In the genomic region with DNA sequence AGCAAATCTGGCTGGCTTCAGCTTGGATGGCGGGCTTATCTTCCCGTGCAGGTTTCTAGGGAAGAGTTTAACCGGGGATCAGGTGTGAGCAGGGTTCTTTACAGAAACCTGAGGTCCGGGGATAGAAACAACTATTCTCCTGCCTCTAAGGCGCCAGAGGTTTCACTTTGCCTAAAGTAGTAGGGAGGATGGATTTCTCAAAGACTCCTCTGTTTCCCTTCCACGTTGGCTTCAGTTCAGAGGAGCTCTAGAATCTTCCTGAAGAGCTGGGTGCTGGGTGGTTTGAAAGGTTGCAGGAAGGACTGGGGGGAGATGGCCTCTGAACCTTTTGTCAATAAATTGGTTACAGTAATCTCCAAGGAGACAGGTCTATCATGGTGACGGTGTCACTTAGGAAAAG, we compare ENCODE assay signal across 8 mouse cellular contexts. TPM values are rescaled to one million over a fixed set of nuclear protein-coding genes. Genes with fewer than 3 reads are reported as not detected.
A peak's percentile ranks its signal among the peaks of the same experiment; 100 is the strongest.
DNase-seq lines count a peak whose midpoint lies in the region; ATAC-seq and TF ChIP-seq lines count a peak whose summit lies in the region.

No protein-coding gene starts in this region.

- peak overlapping the region; percentile 97 for H3K4me3 ChIP-seq in gastrocnemius, adult 2 months
- H3K4me3 ChIP-seq in neural tube, embryonic 11.5 days (ENCODE audit: low read depth, low read length): peak overlapping the region; percentile 88
- no peak overlapping the region for H3K4me3 ChIP-seq in liver, embryonic 14.5 days (ENCODE audit: insufficient read depth in 1 of 2, low read depth in 2 of 2, low read length in 2 of 2)

- TF ChIP-seq EP300 in liver, embryonic 14.5 days (IDR thresholded peaks at IDR 0.05; ENCODE audit: low read depth): no peak

- no peak overlapping the region; the same call in 1 of the 2 replicates for H3K9ac ChIP-seq in neural tube, embryonic 11.5 days (ENCODE audit: low read length)
- H3K9ac ChIP-seq in liver, embryonic 14.5 days (replicated peaks): no peak overlapping the region

- intact Hi-C loops in gastrocnemius, adult 2 months (cut with DNase I): loop anchor here (5.0 kb wide), 1 partner anchor 42 kb away; no protein-coding TSS in a partner anchor

- no peak for ATAC-seq in neural tube, embryonic 11.5 days (ENCODE audit: insufficient read depth, low FRiP score, low TSS enrichment)
- ATAC-seq in liver, embryonic 14.5 days (ENCODE audit: insufficient read depth): no peak
- no peak for ATAC-seq in granulocyte monocyte progenitor cell, adult 5-6 weeks (replicated peaks; ENCODE audit: poor library complexity, severe bottlenecking)

- H3K36me3 ChIP-seq in neural tube, embryonic 11.5 days (ENCODE audit: control insufficient read depth, insufficient read depth, low read length): no peaks in the 10 kb centered on the region
- no peaks in the 10 kb centered on the region for H3K36me3 ChIP-seq in liver, embryonic 14.5 days (replicated peaks; ENCODE audit: control insufficient read depth, insufficient read depth, low read depth)

- peaks cover 14% of the 10 kb centered on the region for H3K4me1 ChIP-seq in neural tube, embryonic 11.5 days (ENCODE audit: control insufficient read depth, insufficient read depth, low read length)
- H3K4me1 ChIP-seq in liver, embryonic 14.5 days (replicated peaks; ENCODE audit: control insufficient read depth in 2 of 2, insufficient read depth in 2 of 2, low read length in 1 of 2): peaks cover 0 to 7% of the 10 kb centered on the region in 2 experiments; a peak in 1 of 4 replicates

- peak overlapping the region; percentile 97 for H3K27ac ChIP-seq in gastrocnemius, adult 2 months
- no peak overlapping the region for H3K27ac ChIP-seq in neural tube, embryonic 11.5 days (ENCODE audit: low read depth, low read length)
- no peak overlapping the region for H3K27ac ChIP-seq in liver, embryonic 14.5 days

- H3K4me2 ChIP-seq in neural tube, embryonic 11.5 days (ENCODE audit: low read depth): peak overlapping the region; percentile 84
- H3K4me2 ChIP-seq in liver, embryonic 14.5 days (ENCODE audit: low read depth): peak overlapping the region; percentile 57; the same call in 1 of the 2 replicates

- 51% methylated on average over 7 of the region's 7 CpGs for WGBS in neural tube, embryonic 11.5 days
- 35% methylated on average over 7 of the region's 7 CpGs for WGBS in liver, embryonic 14.5 days (ENCODE audit: insufficient replicate concordance)

- no peak for TF ChIP-seq CTCF in gastrocnemius, adult 2 months (IDR thresholded peaks at IDR 0.05)
- TF ChIP-seq CTCF in liver, embryonic 14.5 days (IDR thresholded peaks at IDR 0.05; ENCODE audit: low read depth): no peak

- no peaks in the 10 kb centered on the region for H3K9me3 ChIP-seq in neural tube, embryonic 11.5 days (ENCODE audit: control insufficient read depth, low read length)
- H3K9me3 ChIP-seq in liver, embryonic 14.5 days (ENCODE audit: control insufficient read depth, low read length): no peaks in the 10 kb centered on the region

- no peaks in the 10 kb centered on the region for H3K27me3 ChIP-seq in neural tube, embryonic 11.5 days (ENCODE audit: control insufficient read depth, insufficient read depth, low read length)
- H3K27me3 ChIP-seq in liver, embryonic 14.5 days (ENCODE audit: control insufficient read depth, insufficient read depth, low read length): peaks cover 53% of the 10 kb centered on the region

- no peak for DNase-seq in gastrocnemius, adult 2 months
- no peak for DNase-seq in gastrocnemius, postnatal 25 days
- no peak for DNase-seq in neural tube, embryonic 11.5 days (ENCODE audit: low spot score)
- no peak for DNase-seq in neural tube, embryonic 10.5 days (ENCODE audit: extremely low spot score, low spot score)
- no peak for DNase-seq in liver, embryonic 14.5 days (ENCODE audit: low read depth in 3 of 3, low spot score in 3 of 3)
- DNase-seq in thymus, postnatal 10 days (ENCODE audit: low spot score in 2 of 2): no peak
- no peak for DNase-seq in thymus, postnatal 14 days

RNA-seq across cellular contexts. Expression of a gene that starts 1.8 kb away (rescaled TPM):
- 1 to 10 TPM; 3.9 to 8.8 TPM for total RNA-seq in gastrocnemius, adult 2 months (2021)
- 1 to 10 TPM; 5.4 to 6.8 TPM for total RNA-seq in gastrocnemius, postnatal 25 days (2021)
- 0.69 and 0.87 TPM in 2 replicates for polyA plus RNA-seq in neural tube, embryonic 11.5 days (2014; fragmentation: Nextera tagmentation; extraction: Ambion mirVana)
- 1.1 and 2.1 TPM in 2 replicates for polyA plus RNA-seq in liver, embryonic 14.5 days (2012; rRNA removed)
- polyA plus RNA-seq in liver, embryonic 14.5 days (2014; fragmentation: Nextera tagmentation; extraction: Ambion mirVana): 0.16 and 0.18 TPM in 2 replicates
- total RNA-seq in granulocyte monocyte progenitor cell, adult 5-6 weeks (2014; fragmentation: Nextera tagmentation): 22.5 and 27.5 TPM in 2 replicates
- 30.5 and 39.8 TPM in 2 replicates for total RNA-seq in granulocyte monocyte progenitor cell, adult 5-6 weeks (2017)

Comparison
In these comparisons a context has a peak if more than half of its experiments do, and no peak if none do; other contexts are left out.
1. H3K4me3 ChIP-seq: peak in gastrocnemius, adult 2 months (single experiment) and neural tube, embryonic 11.5 days (single experiment); none in liver, embryonic 14.5 days (0 of 2).